Mouse (Mus musculus): ENCODE data around the gene Trnp1. TPM values are rescaled to one million over a fixed set of nuclear protein-coding genes. Genes with fewer than 3 reads are reported as not detected.

Gene Trnp1
- polyA plus RNA-seq, 1 experiment from 2014 or later = 0.70 TPM

- Histone ChIP-seq H3K4me2 (ENCODE audit: low read depth, low read length) (peak within 1 kb of the TSS; percentile 76), H3K36me3 (ENCODE audit: control insufficient read depth, insufficient read depth, low read length) (no peaks in the 10 kb centered on the region), H3K9ac (ENCODE audit: low read depth, low read length) (peak within 1 kb of the TSS; percentile 63), H3K27ac (ENCODE audit: low read length) (no peak within 1 kb of the TSS), H3K27me3 (replicated peaks; ENCODE audit: control insufficient read depth, insufficient read depth, low read length) (peaks cover 36% of the 10 kb centered on the region; the same call in 1 of the 2 replicates), H3K4me1 (ENCODE audit: control insufficient read depth, insufficient read depth, low read length) (peaks cover 6% of the 10 kb centered on the region), H3K9me3 (ENCODE audit: control insufficient read depth, low read length) (no peaks in the 10 kb centered on the region), H3K4me3 (ENCODE audit: low read length) (peak within 1 kb of the TSS; percentile 56)
- WGBS = 3% methylated on average over 29 of the region's 29 CpGs
- ATAC-seq = peak; percentile 99
Measured at GRCm38 (mm10) chr4:133479458-133480184, 18.7 kb downstream of the Trnp1 start, which contains the start of gene Tent5b. Tent5b (plus strand) TSS chr4:133480132.

- Histone ChIP-seq H3K9me3 (ENCODE audit: control insufficient read depth, low read length) (peaks cover 4% of the 10 kb centered on the region; the same call in 1 of the 2 replicates), H3K27ac (ENCODE audit: low read length) (no peak overlapping the region), H3K4me2 (ENCODE audit: low read depth, low read length) (no peak overlapping the region), H3K9ac (ENCODE audit: low read depth, low read length) (no peak overlapping the region), H3K27me3 (replicated peaks; ENCODE audit: control insufficient read depth, insufficient read depth, low read length) (peaks cover 15% of the 10 kb centered on the region; the same call in 1 of the 2 replicates), H3K36me3 (ENCODE audit: control insufficient read depth, insufficient read depth, low read length) (no peaks in the 10 kb centered on the region), H3K4me1 (ENCODE audit: control insufficient read depth, insufficient read depth, low read length) (peaks cover 5% of the 10 kb centered on the region), H3K4me3 (ENCODE audit: low read length) (no peak overlapping the region)
- ATAC-seq = no peak
- 60% methylated on average over 2 of the region's 2 CpGs for WGBS
Measured at GRCm38 (mm10) chr4:133473833-133474232, 24.5 kb downstream of the Trnp1 start.

- H3K9ac ChIP-seq (ENCODE audit: low read depth, low read length) = no peak overlapping the region
- peaks cover 4% of the 10 kb centered on the region; the same call in 1 of the 2 replicates for H3K9me3 ChIP-seq (ENCODE audit: control insufficient read depth, low read length)
- no peak for ATAC-seq
- peaks cover 10% of the 10 kb centered on the region; the same call in 1 of the 2 replicates for H3K27me3 ChIP-seq (replicated peaks; ENCODE audit: control insufficient read depth, insufficient read depth, low read length)
- H3K4me3 ChIP-seq (ENCODE audit: low read length) = no peak overlapping the region
- H3K4me2 ChIP-seq (ENCODE audit: low read depth, low read length) = no peak overlapping the region
- no peaks in the 10 kb centered on the region for H3K36me3 ChIP-seq (ENCODE audit: control insufficient read depth, insufficient read depth, low read length)
- H3K4me1 ChIP-seq (ENCODE audit: control insufficient read depth, insufficient read depth, low read length) = peaks cover 8% of the 10 kb centered on the region
- 78% methylated on average over 7 of the region's 7 CpGs for WGBS
- no peak overlapping the region for H3K27ac ChIP-seq (ENCODE audit: low read length)
Measured at GRCm38 (mm10) chr4:133471135-133471821, 27.1 kb downstream of the Trnp1 start.

GRCm38 (mm10) chr4:133469122-133469521 is 29.2 kb downstream of the Trnp1 start:
- H3K9ac ChIP-seq (ENCODE audit: low read depth, low read length) = no peak overlapping the region
- ATAC-seq = peak; percentile 45
- no peaks in the 10 kb centered on the region for H3K36me3 ChIP-seq (ENCODE audit: control insufficient read depth, insufficient read depth, low read length)
- no peak overlapping the region for H3K27ac ChIP-seq (ENCODE audit: low read length)
- WGBS = 20% methylated on average over 12 of the region's 12 CpGs
- peaks cover 8% of the 10 kb centered on the region for H3K4me1 ChIP-seq (ENCODE audit: control insufficient read depth, insufficient read depth, low read length)
- no peak overlapping the region for H3K4me3 ChIP-seq (ENCODE audit: low read length)
- H3K9me3 ChIP-seq (ENCODE audit: control insufficient read depth, low read length) = peaks cover 4% of the 10 kb centered on the region; the same call in 1 of the 2 replicates
- peak overlapping the region; percentile 32; the same call in 1 of the 2 replicates for H3K4me2 ChIP-seq (ENCODE audit: low read depth, low read length)
- H3K27me3 ChIP-seq (replicated peaks; ENCODE audit: control insufficient read depth, insufficient read depth, low read length) = no peaks in the 10 kb centered on the region

GRCm38 (mm10) chr4:133468080-133468479 is 30.3 kb downstream of the Trnp1 start:
- peak; percentile 85 for ATAC-seq
- H3K27me3 ChIP-seq (replicated peaks; ENCODE audit: control insufficient read depth, insufficient read depth, low read length) = no peaks in the 10 kb centered on the region
- under 1% methylated on average over 27 of the region's 27 CpGs for WGBS

GRCm38 (mm10) chr4:133463184-133463583 is 35.2 kb downstream of the Trnp1 start:
- H3K4me3 ChIP-seq (ENCODE audit: low read length) = no peak overlapping the region
- ATAC-seq = 0 out of 2 replicates have a peak, but pooled peaks have one; percentile 24
- no peaks in the 10 kb centered on the region for H3K36me3 ChIP-seq (ENCODE audit: control insufficient read depth, insufficient read depth, low read length)
- H3K9me3 ChIP-seq (ENCODE audit: control insufficient read depth, low read length) = no peaks in the 10 kb centered on the region
- WGBS = 49% methylated on average over 6 of the region's 6 CpGs
- H3K4me2 ChIP-seq (ENCODE audit: low read depth, low read length) = no peak overlapping the region
- no peaks in the 10 kb centered on the region for H3K27me3 ChIP-seq (replicated peaks; ENCODE audit: control insufficient read depth, insufficient read depth, low read length)
- H3K9ac ChIP-seq (ENCODE audit: low read depth, low read length) = peak overlapping the region; percentile 48
- H3K4me1 ChIP-seq (ENCODE audit: control insufficient read depth, insufficient read depth, low read length) = peaks cover 6% of the 10 kb centered on the region
- H3K27ac ChIP-seq (ENCODE audit: low read length) = peak overlapping the region; percentile 39; the same call in 1 of the 2 replicates

More at GRCm38 (mm10) chr4:133468080-133468479, 30.3 kb downstream of the Trnp1 start:
- Histone ChIP-seq H3K9ac (ENCODE audit: low read depth, low read length) (peak overlapping the region; percentile 63), H3K9me3 (ENCODE audit: control insufficient read depth, low read length) (peaks cover 4% of the 10 kb centered on the region; the same call in 1 of the 2 replicates), H3K4me2 (ENCODE audit: low read depth, low read length) (peak overlapping the region; percentile 95), H3K4me1 (ENCODE audit: control insufficient read depth, insufficient read depth, low read length) (peaks cover 12% of the 10 kb centered on the region), H3K4me3 (ENCODE audit: low read length) (peak overlapping the region; percentile 58), H3K36me3 (ENCODE audit: control insufficient read depth, insufficient read depth, low read length) (no peaks in the 10 kb centered on the region), H3K27ac (ENCODE audit: low read length) (no peak overlapping the region)

- peak; percentile 40; the same call in 1 of the 2 replicates for ATAC-seq
- 57% methylated on average over 3 of the region's 4 CpGs for WGBS
Measured at GRCm38 (mm10) chr4:133461362-133461761, 37.0 kb downstream of the Trnp1 start.

GRCm38 (mm10) chr4:133460796-133461325 is 37.5 kb downstream of the Trnp1 start:
- WGBS = 51% methylated on average over 5 of the region's 5 CpGs
- Histone ChIP-seq H3K4me1 (ENCODE audit: control insufficient read depth, insufficient read depth, low read length) (peaks cover 6% of the 10 kb centered on the region), H3K9me3 (ENCODE audit: control insufficient read depth, low read length) (no peaks in the 10 kb centered on the region), H3K27ac (ENCODE audit: low read length) (no peak overlapping the region), H3K4me3 (ENCODE audit: low read length) (no peak overlapping the region), H3K9ac (ENCODE audit: low read depth, low read length) (no peak overlapping the region), H3K36me3 (ENCODE audit: control insufficient read depth, insufficient read depth, low read length) (no peaks in the 10 kb centered on the region), H3K27me3 (replicated peaks; ENCODE audit: control insufficient read depth, insufficient read depth, low read length) (no peaks in the 10 kb centered on the region), H3K4me2 (ENCODE audit: low read depth, low read length) (no peak overlapping the region)
- peak; percentile 24; the same call in 1 of the 2 replicates for ATAC-seq

More at GRCm38 (mm10) chr4:133461362-133461761, 37.0 kb downstream of the Trnp1 start:
- Histone ChIP-seq H3K9ac (ENCODE audit: low read depth, low read length) (no peak overlapping the region), H3K4me2 (ENCODE audit: low read depth, low read length) (no peak overlapping the region), H3K36me3 (ENCODE audit: control insufficient read depth, insufficient read depth, low read length) (no peaks in the 10 kb centered on the region), H3K4me1 (ENCODE audit: control insufficient read depth, insufficient read depth, low read length) (peaks cover 6% of the 10 kb centered on the region), H3K27ac (ENCODE audit: low read length) (no peak overlapping the region), H3K4me3 (ENCODE audit: low read length) (no peak overlapping the region), H3K27me3 (replicated peaks; ENCODE audit: control insufficient read depth, insufficient read depth, low read length) (no peaks in the 10 kb centered on the region), H3K9me3 (ENCODE audit: control insufficient read depth, low read length) (no peaks in the 10 kb centered on the region)

GRCm38 (mm10) chr4:133460006-133460405 is 38.3 kb downstream of the Trnp1 start:
- Histone ChIP-seq H3K4me1 (ENCODE audit: control insufficient read depth, insufficient read depth, low read length) (peaks cover 6% of the 10 kb centered on the region), H3K9ac (ENCODE audit: low read depth, low read length) (no peak overlapping the region), H3K27ac (ENCODE audit: low read length) (no peak overlapping the region), H3K4me3 (ENCODE audit: low read length) (no peak overlapping the region), H3K4me2 (ENCODE audit: low read depth, low read length) (no peak overlapping the region), H3K27me3 (replicated peaks; ENCODE audit: control insufficient read depth, insufficient read depth, low read length) (no peaks in the 10 kb centered on the region), H3K36me3 (ENCODE audit: control insufficient read depth, insufficient read depth, low read length) (no peaks in the 10 kb centered on the region), H3K9me3 (ENCODE audit: control insufficient read depth, low read length) (no peaks in the 10 kb centered on the region)
- WGBS = 90% methylated on average over 1 of the region's 1 CpGs
- no peak for ATAC-seq
